Mouse (Mus musculus) stomach, postnatal 0 days (tissue): Measurements from ENCODE around the gene Stab1. TPM values are rescaled to one million over a fixed set of nuclear protein-coding genes. Genes with fewer than 3 reads are reported as not detected.

Experiments
- ATAC-seq: fragments of 200-750 bp; cut with Nextera tagmentation; 2 replicates; pipeline ENCODE4 v1.8.0; 2017; ENCODE audit not compliant: low FRiP score, low TSS enrichment
- DNase-seq: peaks from one replicate; pipeline ENCODE4 v3.0.0-alpha.2; 2016; ENCODE audit warnings: low spot score
- H3K27ac ChIP-seq: fragments of 300-500 bp; sonication (generic); replicated peaks from 2 replicates; pipeline ENCODE4 v1.5.1; 2014; ENCODE audit warnings: mild to moderate bottlenecking, control low read depth
- H3K27me3 ChIP-seq: fragments of 300-500 bp; sonication (generic); 2 replicates; pipeline ENCODE4 v1.6.1; 2014; ENCODE audit warnings: low read length; ENCODE audit not compliant: control insufficient read depth, insufficient read depth
- H3K36me3 ChIP-seq: fragments of 300-500 bp; sonication (generic); 2 replicates; pipeline ENCODE4 v1.6.1; 2014; ENCODE audit warnings: low read length, mixed read lengths; ENCODE audit not compliant: control insufficient read depth, insufficient read depth
- H3K4me1 ChIP-seq: fragments of 300-500 bp; sonication (generic); replicated peaks from 2 replicates; pipeline ENCODE4 v1.6.1; 2014; ENCODE audit warnings: antibody characterized with exemption; ENCODE audit not compliant: control insufficient read depth, insufficient read depth
- H3K4me2 ChIP-seq: fragments of 300-500 bp; sonication (generic); replicated peaks from 2 replicates; pipeline ENCODE4 v1.6.1; 2014; ENCODE audit warnings: low read depth, mild to moderate bottlenecking, control low read depth, moderate library complexity
- H3K4me3 ChIP-seq: fragments of 300-500 bp; sonication (generic); 2 replicates; pipeline ENCODE4 v1.5.1; 2014; ENCODE audit warnings: low read depth, low read length, control low read depth
- H3K9ac ChIP-seq: fragments of 300-500 bp; sonication (generic); 2 replicates; pipeline ENCODE4 v1.6.1; 2014; ENCODE audit warnings: mild to moderate bottlenecking, low read length, control low read depth, mixed read lengths
- H3K9me3 ChIP-seq: fragments of 300-500 bp; sonication (generic); 2 replicates; pipeline ENCODE4 v1.6.1; 2016; ENCODE audit warnings: low read length; ENCODE audit not compliant: control insufficient read depth
- CTCF ChIP-seq: IDR thresholded peaks from 2 replicates; pipeline ENCODE4 v1.5.1; 2016; ENCODE audit warnings: antibody characterized with exemption, low read depth, mild to moderate bottlenecking, moderate library complexity
- EP300 ChIP-seq: optimal IDR thresholded peaks from 2 replicates; pipeline ENCODE3; 2016; ENCODE audit warnings: antibody characterized with exemption
- WGBS: fragments of 180-500 bp; shearing (Covaris S2); extraction: QIAGEN DNeasy Blood & Tissue Kit; methylation state at CpG from one replicate; pipeline ENCODE4 v1.1.7; 2014; 5-methylcytosine and 5-hydroxymethylcytosine counted together
- polyA plus RNA-seq: library from polyadenylated mRNA; unstranded; fragments of >200 nt; fragmentation: Nextera tagmentation; extraction: Ambion mirVana; gene quantifications from 2 replicates; pipeline ENCODE4 v1.2.1, GENCODE M21; 2015

Gene Stab1
- polyA plus RNA-seq, 1 experiment from 2014 or later: 23.7 TPM

DNA sequence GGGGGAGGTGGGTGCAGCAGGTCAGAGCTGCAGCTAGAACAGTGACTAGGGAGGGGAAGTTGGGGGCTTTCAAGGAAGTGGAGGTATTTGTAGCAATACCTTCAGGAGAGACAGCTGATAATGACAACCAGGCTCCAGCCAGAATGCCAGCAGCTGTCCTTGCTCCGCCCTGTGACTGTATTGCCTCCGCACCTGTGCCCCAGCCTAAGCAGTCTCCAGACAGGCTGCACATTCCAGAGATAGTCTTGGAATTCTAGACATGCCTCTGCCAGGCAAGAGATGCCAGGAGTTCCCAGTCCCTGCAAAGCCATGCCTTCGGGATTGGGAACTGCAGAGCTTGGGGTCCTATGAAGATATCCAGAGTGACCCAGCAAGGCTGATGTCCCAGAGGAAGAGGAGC is 44.1 kb upstream of the Stab1 start:
- WGBS: 42% methylated on average over 3 of the region's 3 CpGs
- no peak for DNase-seq

DNA sequence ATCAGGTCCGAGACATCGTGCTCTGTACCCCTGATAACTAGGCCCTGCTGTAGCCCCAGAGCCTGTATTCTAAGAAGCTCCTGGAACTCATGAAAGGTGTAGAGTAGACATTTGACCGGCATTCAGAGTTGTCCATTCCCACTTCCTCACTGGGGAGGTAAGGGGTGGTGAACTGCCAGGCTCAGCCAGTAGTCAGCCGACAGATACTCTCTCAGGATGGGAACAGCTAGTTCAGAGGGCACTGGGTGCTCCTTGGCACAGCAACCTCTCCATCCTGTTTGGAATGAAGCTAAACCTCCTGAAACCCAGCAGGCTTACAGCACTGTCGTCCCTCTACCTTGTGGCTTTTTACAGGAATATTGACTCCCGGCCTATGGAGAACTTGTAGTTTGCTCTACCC is 43.4 kb upstream of the Stab1 start:
- Histone ChIP-seq H3K27ac (no peak overlapping the region), H3K36me3 (no peaks in the 10 kb centered on the region), H3K9ac (no peak overlapping the region), H3K9me3 (no peaks in the 10 kb centered on the region), H3K4me3 (no peak overlapping the region), H3K4me2 (no peak overlapping the region), H3K4me1 (no peaks in the 10 kb centered on the region), H3K27me3 (no peaks in the 10 kb centered on the region)
- TF ChIP-seq EP300 (no peak), CTCF (no peak)
- WGBS: 90% methylated on average over 6 of the region's 6 CpGs
- ATAC-seq (no peak), DNase-seq (no peak)

More for the DNA sequence above, 44.1 kb upstream of the Stab1 start:
- no peak for TF ChIP-seq EP300
- no peak for TF ChIP-seq CTCF
- Histone ChIP-seq H3K9ac (no peak overlapping the region), H3K27ac (no peak overlapping the region), H3K4me1 (no peaks in the 10 kb centered on the region), H3K4me3 (no peak overlapping the region), H3K4me2 (no peak overlapping the region), H3K36me3 (no peaks in the 10 kb centered on the region), H3K27me3 (no peaks in the 10 kb centered on the region), H3K9me3 (no peaks in the 10 kb centered on the region)
- ATAC-seq: no peak

- no peak overlapping the region for H3K4me2 ChIP-seq
- DNase-seq: no peak
- no peaks in the 10 kb centered on the region; the same call in 1 of the 2 replicates for H3K36me3 ChIP-seq
- H3K27ac ChIP-seq: no peak overlapping the region
- no peak for ATAC-seq
- no peaks in the 10 kb centered on the region for H3K27me3 ChIP-seq
- H3K4me3 ChIP-seq: no peak overlapping the region
- 77% methylated on average over 4 of the region's 4 CpGs for WGBS
- no peak overlapping the region for H3K9ac ChIP-seq
- TF ChIP-seq EP300 (no peak), CTCF (no peak)
- no peaks in the 10 kb centered on the region for H3K9me3 ChIP-seq
- no peaks in the 10 kb centered on the region; the same call in 1 of the 2 replicates for H3K4me1 ChIP-seq
These were observed 40.7 kb upstream of the Stab1 start for GRCm38 (mm10) chr14:31209133-31209557.

GRCm38 (mm10) chr14:31208084-31208483 is 39.6 kb upstream of the Stab1 start, which contains the start of gene Tnnc1:
Gene Tnnc1 (plus strand): TSS chr14:31208312.
- 60% methylated on average over 2 of the region's 2 CpGs for WGBS
- Histone ChIP-seq H3K4me2 (no peak within 1 kb of the TSS), H3K9me3 (no peaks in the 10 kb centered on the region), H3K4me1 (no peaks in the 10 kb centered on the region; the same call in 1 of the 2 replicates), H3K27me3 (no peaks in the 10 kb centered on the region), H3K9ac (no peak within 1 kb of the TSS), H3K36me3 (peaks cover 9% of the 10 kb centered on the region; the same call in 1 of the 2 replicates), H3K4me3 (no peak within 1 kb of the TSS), H3K27ac (no peak within 1 kb of the TSS)
- TF ChIP-seq EP300 (no peak), CTCF (no peak)
- DNase-seq (no peak), ATAC-seq (no peak)

DNA sequence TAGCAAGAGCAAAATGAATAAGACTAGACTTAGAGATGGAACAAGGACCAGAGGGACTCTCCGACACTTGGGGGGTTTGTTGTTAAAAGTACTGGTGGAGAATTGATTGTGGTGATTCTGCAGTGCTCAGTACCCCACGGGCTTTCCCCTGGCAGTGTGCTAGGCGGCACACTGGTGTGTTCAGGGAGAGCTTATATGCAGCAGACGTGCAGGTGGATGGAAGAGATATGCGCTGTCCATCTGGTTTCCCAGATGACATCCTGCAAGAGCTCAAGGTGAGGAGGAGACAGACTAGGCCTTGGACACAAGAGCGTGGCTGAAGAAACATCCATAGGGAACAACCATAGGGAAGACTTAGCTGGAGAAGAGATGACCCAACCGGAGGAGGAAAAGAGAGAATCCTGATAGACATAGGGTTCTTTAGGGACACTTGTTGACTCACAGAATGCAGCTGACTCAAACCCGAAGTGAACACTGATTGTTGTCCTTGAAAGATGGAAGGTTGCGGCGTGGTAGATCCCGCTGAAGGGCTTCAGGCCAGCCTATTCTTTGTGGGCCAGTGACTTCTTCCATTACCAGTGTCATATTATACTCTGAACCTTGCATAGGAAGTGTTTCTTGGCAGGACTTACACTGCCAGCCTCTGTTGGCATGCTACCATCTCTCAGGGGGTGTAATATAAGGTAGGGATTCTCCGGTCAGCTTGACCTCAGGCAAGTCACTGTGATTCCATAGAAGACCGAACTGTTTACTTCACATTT is 38.8 kb upstream of the Stab1 start:
- DNase-seq (no peak), ATAC-seq (0 out of 2 replicates have a peak, but pooled peaks have one; percentile 7)
- Histone ChIP-seq H3K9ac (peak overlapping the region; percentile 94), H3K4me2 (peak overlapping the region; percentile 75), H3K4me3 (peak overlapping the region; percentile 78), H3K27me3 (no peaks in the 10 kb centered on the region), H3K36me3 (peaks cover 15% of the 10 kb centered on the region), H3K9me3 (no peaks in the 10 kb centered on the region), H3K4me1 (no peaks in the 10 kb centered on the region; the same call in 1 of the 2 replicates), H3K27ac (peak overlapping the region; percentile 92)
- WGBS: 75% methylated on average over 13 of the region's 13 CpGs
- TF ChIP-seq EP300 (no peak), CTCF (no peak)

- Histone ChIP-seq H3K4me1 (no peaks in the 10 kb centered on the region; the same call in 1 of the 2 replicates), H3K27me3 (no peaks in the 10 kb centered on the region), H3K4me2 (peak overlapping the region; percentile 75), H3K4me3 (peak overlapping the region; percentile 78), H3K9ac (peak overlapping the region; percentile 94), H3K9me3 (no peaks in the 10 kb centered on the region), H3K27ac (peak overlapping the region; percentile 92), H3K36me3 (peaks cover 22% of the 10 kb centered on the region)
- WGBS: under 1% methylated on average over 48 of the region's 48 CpGs
- DNase-seq (peak; percentile 96), ATAC-seq (peak; percentile 81)
- TF ChIP-seq EP300: no peak
- peak; percentile 9; the same call in 1 of the 2 replicates for TF ChIP-seq CTCF
These were observed 38.1 kb upstream of the Stab1 start for GRCm38 (mm10) chr14:31206472-31206981.
